Mouse (Mus musculus) testis, adult 2 months (tissue): Measurements from ENCODE around the gene Shank2. TPM values are rescaled to one million over a fixed set of nuclear protein-coding genes. Genes with fewer than 3 reads are reported as not detected.

ENCODE experiments used
- H3K27ac ChIP-seq: fragments of 200-500 bp; 2 replicates; pipeline ENCODE4 v1.5.1; 2012; ENCODE audit warnings: low read depth, low read length; ENCODE audit not compliant: control insufficient read depth, insufficient read depth
- H3K27me3 ChIP-seq: fragments of 200-500 bp; 2 replicates; pipeline ENCODE4 v1.6.1; 2012; ENCODE audit warnings: mild to moderate bottlenecking, low read length, moderate library complexity; ENCODE audit not compliant: control insufficient read depth, insufficient read depth
- H3K36me3 ChIP-seq: fragments of 200-500 bp; 2 replicates; pipeline ENCODE4 v1.6.1; 2012; ENCODE audit warnings: mild to moderate bottlenecking, low read length; ENCODE audit not compliant: control insufficient read depth, insufficient read depth
- H3K4me1 ChIP-seq: fragments of 200-500 bp; 2 replicates; pipeline ENCODE4 v1.6.1; 2012; ENCODE audit warnings: low read length; ENCODE audit not compliant: control insufficient read depth, insufficient read depth
- H3K4me3 ChIP-seq: fragments of 200-500 bp; 2 replicates; pipeline ENCODE4 v1.5.1; 2012; ENCODE audit warnings: low read depth, mild to moderate bottlenecking, low read length, moderate library complexity, mixed read lengths; ENCODE audit not compliant: control insufficient read depth
- CTCF ChIP-seq: fragments of 200-500 bp; IDR thresholded peaks from 2 replicates; pipeline ENCODE4 v1.5.1; 2012; ENCODE audit warnings: low read depth, mild to moderate bottlenecking, inconsistent platforms, low read length, moderate library complexity; ENCODE audit not compliant: control insufficient read depth, insufficient read depth, insufficient replicate concordance
- POLR2A ChIP-seq: fragments of 200-500 bp; IDR thresholded peaks from 2 replicates; pipeline ENCODE4 v1.6.1; 2012; ENCODE audit warnings: low read depth, mild to moderate bottlenecking, inconsistent platforms, low read length, moderate library complexity; ENCODE audit not compliant: control insufficient read depth
- polyA plus RNA-seq: library from polyadenylated mRNA; depleted of rRNA; stranded (reverse); fragments of >200 nt; gene quantifications from 2 replicates; pipeline ENCODE4 v1.2.3, GENCODE M21; 2012

Shank2 gene
- polyA plus RNA-seq, 1 experiment: 34.7 TPM

DNA sequence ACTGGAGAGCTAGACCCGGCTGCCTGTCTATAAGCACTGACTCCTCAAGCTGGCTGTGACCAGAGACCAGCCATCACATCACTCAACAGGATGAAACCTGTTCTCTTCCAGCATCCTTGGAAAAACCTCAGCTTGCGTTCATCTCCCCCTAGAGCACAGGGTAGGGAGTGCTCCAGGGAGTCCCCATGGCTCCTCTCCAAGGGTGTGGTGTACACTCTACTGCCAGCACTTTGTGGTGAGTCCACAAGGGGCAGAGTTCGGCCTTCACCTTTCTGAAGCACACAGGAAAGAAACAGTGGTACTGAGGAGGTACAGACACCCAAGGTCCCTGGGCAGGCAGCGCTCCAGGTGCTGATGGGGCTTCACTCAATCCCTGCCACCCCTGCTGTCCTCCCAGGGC, 414.1 kb downstream of the Shank2 start:
- Histone ChIP-seq H3K27me3 (no peaks in the 10 kb centered on the region), H3K4me3 (no peak overlapping the region), H3K4me1 (no peaks in the 10 kb centered on the region), H3K27ac (no peak overlapping the region), H3K36me3 (no peaks in the 10 kb centered on the region)
- TF ChIP-seq CTCF: no peak
- TF ChIP-seq POLR2A: no peak

DNA sequence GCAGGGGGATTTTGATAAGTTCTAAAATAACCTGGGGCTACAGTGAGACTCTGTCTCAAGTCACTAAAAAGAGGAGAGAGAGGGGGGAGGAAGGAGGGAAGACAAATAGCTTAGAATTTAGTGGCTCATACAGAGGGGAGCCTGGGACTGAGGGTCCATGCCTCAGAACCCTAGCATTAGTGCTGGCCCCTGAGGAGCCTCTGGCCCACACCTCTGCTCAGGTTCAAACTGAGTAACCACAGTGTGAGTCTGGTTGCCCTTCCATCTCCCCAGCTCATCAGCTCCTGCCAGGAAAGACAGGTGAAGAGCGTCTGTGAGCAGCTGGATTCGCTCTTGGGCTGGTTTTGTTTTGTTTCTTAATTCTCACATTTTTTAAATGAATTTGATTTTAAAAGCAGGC, 415.5 kb downstream of the Shank2 start:
- TF ChIP-seq POLR2A (no peak), CTCF (no peak)
- H3K27me3 ChIP-seq: no peaks in the 10 kb centered on the region
- no peaks in the 10 kb centered on the region for H3K4me1 ChIP-seq
- H3K36me3 ChIP-seq: no peaks in the 10 kb centered on the region
- no peak overlapping the region for H3K27ac ChIP-seq
- H3K4me3 ChIP-seq: no peak overlapping the region

DNA sequence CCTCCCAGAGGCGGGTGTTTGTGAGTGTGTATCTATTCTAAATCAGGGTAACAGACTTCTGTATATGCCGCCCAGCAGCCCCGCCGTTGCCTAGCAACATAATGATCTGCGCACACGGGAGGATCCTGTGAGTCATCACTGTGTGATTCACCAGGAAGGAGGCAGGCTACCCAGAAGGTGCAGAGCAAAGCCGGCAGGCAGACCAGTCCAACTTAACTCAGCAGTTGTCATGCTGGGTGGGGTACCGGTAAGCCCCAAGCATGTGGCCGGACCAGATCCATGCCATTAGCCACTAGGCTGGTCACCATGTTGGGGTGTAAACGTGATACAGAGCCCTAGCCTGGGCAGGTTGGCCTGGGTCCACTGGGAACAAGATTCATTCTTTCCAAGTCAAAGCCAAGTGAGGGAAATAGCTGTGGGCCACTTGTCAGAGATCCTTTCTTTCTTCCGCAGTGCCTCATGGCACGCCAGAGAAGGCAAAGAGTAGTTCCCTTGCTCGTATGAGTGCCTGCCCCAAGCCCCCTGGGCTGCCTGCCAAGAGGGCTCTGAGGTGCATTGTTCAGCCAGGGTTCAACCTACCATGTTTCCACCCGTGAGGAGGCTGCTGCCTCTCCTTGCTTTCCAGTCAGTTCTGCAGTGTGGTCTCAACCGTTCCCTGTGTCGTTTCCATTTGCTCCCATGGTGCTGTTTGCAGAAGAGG, 416.1 kb downstream of the Shank2 start:
- Histone ChIP-seq H3K27me3 (no peaks in the 10 kb centered on the region), H3K4me1 (no peaks in the 10 kb centered on the region), H3K36me3 (no peaks in the 10 kb centered on the region), H3K27ac (no peak overlapping the region), H3K4me3 (peak overlapping the region; percentile 19)
- TF ChIP-seq POLR2A (no peak; the same call in 1 of the 2 replicates), CTCF (no peak)

DNA sequence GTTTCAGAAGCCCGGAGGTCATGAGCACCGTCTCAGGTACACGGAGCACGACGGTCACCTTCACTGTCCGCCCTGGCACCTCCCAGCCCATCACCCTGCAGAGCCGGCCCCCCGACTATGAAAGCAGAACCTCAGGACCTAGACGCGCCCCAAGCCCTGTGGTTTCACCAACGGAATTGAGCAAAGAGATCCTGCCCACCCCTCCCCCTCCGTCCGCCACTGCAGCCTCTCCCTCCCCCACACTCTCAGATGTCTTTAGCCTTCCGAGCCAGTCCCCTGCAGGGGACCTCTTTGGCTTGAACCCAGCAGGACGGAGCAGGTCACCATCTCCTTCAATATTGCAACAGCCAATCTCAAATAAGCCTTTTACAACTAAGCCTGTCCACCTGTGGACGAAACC, 418.8 kb downstream of the Shank2 start:
- H3K4me1 ChIP-seq: no peaks in the 10 kb centered on the region
- no peaks in the 10 kb centered on the region for H3K36me3 ChIP-seq
- no peak overlapping the region for H3K4me3 ChIP-seq
- no peaks in the 10 kb centered on the region for H3K27me3 ChIP-seq
- TF ChIP-seq POLR2A (no peak), CTCF (no peak)
- H3K27ac ChIP-seq: no peak overlapping the region

DNA sequence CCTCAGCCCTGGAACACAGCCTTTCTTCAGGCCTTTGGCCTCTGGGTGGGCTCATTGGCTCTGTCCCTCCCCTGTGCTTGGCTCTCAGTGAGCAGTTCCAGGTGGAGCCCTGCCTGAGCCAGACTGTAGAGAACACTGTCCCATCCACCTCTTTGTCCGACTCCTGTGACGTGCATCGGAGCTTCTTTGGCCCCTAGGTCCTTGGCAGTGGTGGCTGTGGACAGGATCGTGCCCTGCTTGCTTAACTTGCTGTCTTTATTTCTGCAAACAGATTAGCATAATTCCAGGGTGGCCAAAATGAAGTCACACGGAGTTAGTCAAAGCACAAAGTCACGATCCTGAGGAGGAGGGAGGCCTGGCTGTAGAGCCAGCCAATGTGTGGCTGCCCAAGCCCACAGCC, 419.8 kb downstream of the Shank2 start:
- Histone ChIP-seq H3K4me1 (no peaks in the 10 kb centered on the region), H3K36me3 (no peaks in the 10 kb centered on the region), H3K27me3 (no peaks in the 10 kb centered on the region), H3K4me3 (no peak overlapping the region), H3K27ac (no peak overlapping the region)
- no peak for TF ChIP-seq CTCF
- no peak for TF ChIP-seq POLR2A

DNA sequence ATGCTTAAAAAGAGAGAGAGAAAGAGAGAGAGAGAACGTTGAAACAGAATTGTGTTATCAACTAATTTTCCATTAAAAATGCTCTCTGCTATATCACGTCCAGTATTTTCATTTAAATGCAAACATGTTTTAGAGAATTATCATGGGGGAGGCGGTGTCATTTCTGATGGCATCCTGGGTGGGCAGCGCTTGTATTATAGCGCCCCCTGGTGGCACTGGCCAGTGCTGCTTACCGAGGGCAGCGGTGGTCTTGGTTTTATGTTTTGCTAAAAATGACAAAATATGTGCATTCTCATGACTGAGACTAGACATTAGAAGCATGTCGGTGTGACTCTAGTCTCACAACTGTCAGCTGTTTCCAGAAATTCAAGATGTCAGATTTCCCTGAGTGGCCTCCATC, 424.2 kb downstream of the Shank2 start:
- Histone ChIP-seq H3K4me1 (no peaks in the 10 kb centered on the region), H3K27me3 (no peaks in the 10 kb centered on the region), H3K27ac (no peak overlapping the region), H3K36me3 (no peaks in the 10 kb centered on the region), H3K4me3 (no peak overlapping the region)
- TF ChIP-seq POLR2A (no peak), CTCF (peak; percentile 92)

DNA sequence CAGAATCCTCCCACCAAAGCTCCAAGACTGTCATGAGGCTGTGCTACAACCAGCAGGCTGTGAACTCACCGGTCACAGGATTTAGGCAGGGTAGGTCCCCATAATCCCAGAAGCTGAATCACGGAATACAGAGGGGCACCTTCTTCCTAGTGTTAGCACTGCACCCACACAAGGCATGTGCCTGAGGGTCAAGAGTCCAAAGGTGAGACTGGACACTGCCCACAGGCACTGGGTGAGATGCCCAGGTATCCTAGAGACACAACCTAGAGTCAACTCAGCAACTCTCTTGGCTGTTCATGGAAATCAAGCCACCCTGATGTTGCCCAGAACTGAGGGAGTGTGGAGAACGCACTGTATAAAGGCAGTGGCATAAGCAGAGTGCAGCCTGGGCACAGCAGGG, 424.9 kb downstream of the Shank2 start:
- Histone ChIP-seq H3K27me3 (no peaks in the 10 kb centered on the region), H3K36me3 (no peaks in the 10 kb centered on the region), H3K4me3 (no peak overlapping the region), H3K27ac (no peak overlapping the region), H3K4me1 (no peaks in the 10 kb centered on the region)
- TF ChIP-seq POLR2A: no peak
- TF ChIP-seq CTCF: no peak

DNA sequence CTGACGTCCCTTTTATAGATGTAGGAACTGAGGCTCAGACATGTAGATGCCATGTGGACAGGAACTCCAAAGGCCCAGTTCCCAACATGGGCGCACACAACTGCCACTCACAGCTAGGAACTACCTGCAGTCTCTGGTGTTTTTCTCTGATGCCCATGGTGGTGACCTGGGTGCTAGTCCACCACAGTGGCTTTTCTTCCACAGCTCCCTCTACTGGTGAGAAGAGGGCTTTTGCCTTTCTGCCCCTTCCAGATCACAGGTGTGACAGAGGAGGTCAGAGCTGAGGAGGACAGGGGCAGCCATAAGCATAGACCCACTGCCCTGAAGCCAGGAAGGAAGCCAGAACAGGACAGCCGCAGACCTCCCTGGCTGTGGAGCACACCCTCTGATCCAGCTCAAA, 425.7 kb downstream of the Shank2 start:
- no peaks in the 10 kb centered on the region for H3K4me1 ChIP-seq
- no peak overlapping the region for H3K27ac ChIP-seq
- H3K27me3 ChIP-seq: no peaks in the 10 kb centered on the region
- no peak overlapping the region for H3K4me3 ChIP-seq
- peak; percentile 33; the same call in 1 of the 2 replicates for TF ChIP-seq CTCF
- no peak for TF ChIP-seq POLR2A
- H3K36me3 ChIP-seq: no peaks in the 10 kb centered on the region
